Mouse (Mus musculus) kidney, embryonic 16.5 days (tissue): ENCODE measurements at regions not wholly inside any gene's neighbourhood (a gene's known extent, or its start where the extent isn't known, plus 50 kb on each side); places are given as distances from the start of the nearest gene placed in this dataset. TPM values are rescaled to one million over a fixed set of nuclear protein-coding genes. Genes with fewer than 3 reads are reported as not detected.

Source experiments
- ATAC-seq: fragments of 200-750 bp; cut with Nextera tagmentation; 2 replicates; pipeline ENCODE4 v1.8.0; 2017; ENCODE audit warnings: moderate TSS enrichment; ENCODE audit not compliant: low FRiP score, low TSS enrichment
- H3K27ac ChIP-seq: fragments of 300-500 bp; sonication (generic); 2 replicates; pipeline ENCODE4 v1.5.1; 2014; ENCODE audit warnings: low read length
- H3K27me3 ChIP-seq: fragments of 300-500 bp; sonication (generic); 2 replicates; pipeline ENCODE4 v1.6.1; 2014; ENCODE audit warnings: low read length, control low read depth, mixed read lengths; ENCODE audit not compliant: insufficient read depth
- H3K36me3 ChIP-seq: fragments of 300-500 bp; sonication (generic); 2 replicates; pipeline ENCODE4 v1.6.1; 2014; ENCODE audit warnings: low read length, control low read depth, mixed read lengths; ENCODE audit not compliant: insufficient read depth
- H3K4me1 ChIP-seq: fragments of 300-500 bp; sonication (generic); 2 replicates; pipeline ENCODE4 v1.6.1; 2014; ENCODE audit warnings: low read length, control low read depth, mixed read lengths; ENCODE audit not compliant: insufficient read depth
- H3K4me2 ChIP-seq: fragments of 300-500 bp; sonication (generic); replicated peaks from 2 replicates; pipeline ENCODE4 v1.6.1; 2014; ENCODE audit warnings: low read depth, low read length
- H3K4me3 ChIP-seq: fragments of 300-500 bp; sonication (generic); 2 replicates; pipeline ENCODE4 v1.5.1; 2014; ENCODE audit warnings: mild to moderate bottlenecking, low read length
- H3K9ac ChIP-seq: fragments of 300-500 bp; sonication (generic); replicated peaks from 2 replicates; pipeline ENCODE4 v1.6.1; 2014; ENCODE audit warnings: low read length
- H3K9me3 ChIP-seq: fragments of 300-500 bp; sonication (generic); 2 replicates; pipeline ENCODE4 v1.6.1; 2016; ENCODE audit warnings: low read length, control low read depth
- WGBS: fragments of 180-500 bp; shearing (Covaris S2); extraction: QIAGEN DNeasy Blood & Tissue Kit; methylation state at CpG from one replicate; pipeline ENCODE4 v1.1.7; 2014; 5-methylcytosine and 5-hydroxymethylcytosine counted together
- microRNA-seq: library from miRNA; unstranded; fragments of <30 nt; microRNA quantifications from one replicate; pipeline ENCODE4, GENCODE M21; 2016

- Histone ChIP-seq H3K27me3 (no peaks in the 10 kb centered on the region), H3K4me2 (no peak overlapping the region), H3K9ac (no peak overlapping the region), H3K4me1 (no peaks in the 10 kb centered on the region), H3K36me3 (no peaks in the 10 kb centered on the region), H3K27ac (no peak overlapping the region), H3K4me3 (no peak overlapping the region), H3K9me3 (no peaks in the 10 kb centered on the region)
- no peak for ATAC-seq
- 89% methylated on average over 3 of the region's 3 CpGs for WGBS
Observed at GRCm38 (mm10) chr3:38545501-38545896, 60.9 kb upstream of the Ankrd50 start.

DNA sequence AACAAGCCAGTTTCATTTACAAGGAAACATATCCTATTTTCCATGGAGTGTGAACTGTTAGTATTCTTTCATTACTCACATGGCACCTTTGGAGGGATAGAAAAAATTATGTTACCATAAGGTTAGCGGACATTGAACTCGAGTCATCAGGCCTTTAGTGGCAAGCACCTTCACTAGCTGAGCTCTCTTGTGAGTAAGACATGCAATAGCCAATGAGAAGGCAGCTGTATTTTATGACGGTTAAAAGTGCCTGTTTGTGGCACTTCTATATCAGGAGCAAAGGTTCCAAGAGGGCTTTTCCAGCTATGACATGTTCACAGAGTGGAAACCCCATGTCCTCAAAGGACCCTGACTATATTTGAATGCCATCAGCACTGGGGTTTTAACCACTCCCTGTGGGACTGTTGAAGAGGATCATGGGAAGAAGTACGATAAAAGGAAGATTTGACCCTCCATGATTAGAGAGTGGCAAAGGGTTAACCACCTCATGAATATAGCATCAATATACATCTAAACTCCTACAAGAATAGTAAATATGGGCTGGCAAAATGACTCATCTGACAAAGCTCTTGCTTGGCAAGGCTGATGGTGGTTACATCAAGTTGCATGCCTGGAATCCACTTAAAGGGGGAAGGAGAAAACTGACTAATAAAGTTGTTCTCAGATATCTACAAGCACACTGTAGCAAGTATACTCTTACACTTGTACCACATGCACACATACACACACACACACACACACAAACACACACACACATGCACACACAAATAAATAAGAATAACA is 60.3 kb upstream of the Ankrd50 start:
- H3K36me3 ChIP-seq: no peaks in the 10 kb centered on the region
- H3K4me2 ChIP-seq: no peak overlapping the region
- no peaks in the 10 kb centered on the region for H3K27me3 ChIP-seq
- no peak overlapping the region for H3K9ac ChIP-seq
- no peak overlapping the region for H3K4me3 ChIP-seq
- no peaks in the 10 kb centered on the region for H3K4me1 ChIP-seq
- ATAC-seq: no peak
- H3K27ac ChIP-seq: no peak overlapping the region
- no peaks in the 10 kb centered on the region for H3K9me3 ChIP-seq
- WGBS: 87% methylated on average over 4 of the region's 4 CpGs

GRCm38 (mm10) chr3:38543816-38544215 is 59.2 kb upstream of the Ankrd50 start:
- no peak for ATAC-seq
- no peaks in the 10 kb centered on the region for H3K9me3 ChIP-seq
- 91% methylated on average over 3 of the region's 3 CpGs for WGBS

DNA sequence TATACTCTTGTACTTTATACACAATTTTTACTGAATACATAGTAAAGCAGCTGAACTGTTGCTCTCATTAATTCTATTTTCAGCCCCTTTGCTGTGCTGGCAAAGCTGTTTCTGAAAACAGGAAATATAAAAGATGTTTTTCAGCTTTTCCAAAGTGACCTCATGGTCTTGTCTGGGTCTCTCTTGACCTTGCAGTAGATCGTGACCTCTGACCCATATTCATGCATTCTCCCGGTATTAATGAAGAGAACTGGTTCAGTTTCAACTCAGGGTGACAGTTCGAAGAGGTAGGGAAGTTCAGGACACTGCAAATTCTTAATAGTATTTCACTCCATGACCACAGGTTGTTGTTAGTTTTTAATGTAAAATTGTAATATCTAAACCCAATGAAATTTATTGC is 56.7 kb upstream of the Ankrd50 start:
- H3K27ac ChIP-seq: no peak overlapping the region
- H3K9ac ChIP-seq: no peak overlapping the region
- no peak for ATAC-seq
- H3K9me3 ChIP-seq: no peaks in the 10 kb centered on the region
- 67% methylated on average over 3 of the region's 3 CpGs for WGBS
- no peak overlapping the region for H3K4me3 ChIP-seq
- no peaks in the 10 kb centered on the region for H3K4me1 ChIP-seq
- H3K27me3 ChIP-seq: no peaks in the 10 kb centered on the region
- H3K36me3 ChIP-seq: no peaks in the 10 kb centered on the region
- no peak overlapping the region for H3K4me2 ChIP-seq

More at GRCm38 (mm10) chr3:38543816-38544215, 59.2 kb upstream of the Ankrd50 start:
- H3K27ac ChIP-seq: no peak overlapping the region
- no peaks in the 10 kb centered on the region for H3K27me3 ChIP-seq
- no peaks in the 10 kb centered on the region for H3K36me3 ChIP-seq
- no peaks in the 10 kb centered on the region for H3K4me1 ChIP-seq
- no peak overlapping the region for H3K9ac ChIP-seq
- H3K4me2 ChIP-seq: no peak overlapping the region
- no peak overlapping the region for H3K4me3 ChIP-seq

DNA sequence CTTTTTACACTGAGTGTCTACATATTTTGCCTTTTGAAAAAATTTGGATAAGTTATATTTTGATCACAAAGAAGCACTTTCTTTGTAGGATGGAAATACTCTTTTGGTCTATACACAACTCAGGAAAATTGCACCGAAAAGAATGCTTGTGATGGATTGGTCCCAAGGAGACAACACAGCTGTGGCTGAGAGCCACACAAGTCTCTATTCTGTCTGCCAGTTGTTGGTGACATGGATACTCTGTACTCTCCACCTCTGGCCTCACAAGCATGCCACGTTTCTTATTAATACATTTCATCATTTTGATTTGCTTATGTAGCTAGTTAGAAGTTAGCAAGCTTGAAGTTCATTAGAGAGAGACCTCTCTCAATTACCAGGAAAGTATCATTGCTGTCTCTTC is 53.7 kb upstream of the Ankrd50 start:
- WGBS: 64% methylated on average over 2 of the region's 2 CpGs
- Histone ChIP-seq H3K27me3 (no peaks in the 10 kb centered on the region), H3K4me1 (no peaks in the 10 kb centered on the region)

GRCm38 (mm10) chr3:38537770-38538169 is 53.1 kb upstream of the Ankrd50 start:
- no peaks in the 10 kb centered on the region for H3K9me3 ChIP-seq
- H3K4me1 ChIP-seq: no peaks in the 10 kb centered on the region
- H3K4me3 ChIP-seq: no peak overlapping the region
- no peak for ATAC-seq
- no peak overlapping the region for H3K9ac ChIP-seq
- H3K27ac ChIP-seq: no peak overlapping the region
- H3K36me3 ChIP-seq: no peaks in the 10 kb centered on the region
- H3K4me2 ChIP-seq: no peak overlapping the region
- H3K27me3 ChIP-seq: no peaks in the 10 kb centered on the region

More for the DNA sequence above, 53.7 kb upstream of the Ankrd50 start:
- Histone ChIP-seq H3K4me3 (no peak overlapping the region), H3K36me3 (no peaks in the 10 kb centered on the region), H3K4me2 (no peak overlapping the region), H3K27ac (no peak overlapping the region), H3K9ac (no peak overlapping the region), H3K9me3 (no peaks in the 10 kb centered on the region)
- ATAC-seq: no peak

Small RNA genes in the stretch of these regions (microRNA-seq; reads per million reads assigned to microRNA genes)
- gene Gm24462: not detected
